Mouse (Mus musculus) heart, embryonic 16.5 days (tissue): ENCODE data around the gene Slc44a3. TPM values are rescaled to one million over a fixed set of nuclear protein-coding genes. Genes with fewer than 3 reads are reported as not detected.

Source experiments
- ATAC-seq: fragments of 200-750 bp; cut with Nextera tagmentation; replicated peaks from 2 replicates; pipeline ENCODE4 v1.8.0; 2017; ENCODE audit warnings: moderate number of reproducible peaks; ENCODE audit not compliant: insufficient read depth, low FRiP score; ENCODE audit errors: extremely low read depth
- H3K27ac ChIP-seq: fragments of 300-500 bp; sonication (generic); 2 replicates; pipeline ENCODE4 v1.5.1; 2014; ENCODE audit warnings: mild to moderate bottlenecking, low read length, control low read depth, moderate library complexity
- H3K27me3 ChIP-seq: fragments of 300-500 bp; sonication (generic); 2 replicates; pipeline ENCODE4 v1.6.1; 2014; ENCODE audit warnings: low read length, mixed read lengths; ENCODE audit not compliant: control insufficient read depth, insufficient read depth
- H3K36me3 ChIP-seq: fragments of 300-500 bp; sonication (generic); 2 replicates; pipeline ENCODE4 v1.6.1; 2014; ENCODE audit not compliant: control insufficient read depth, insufficient read depth
- H3K4me1 ChIP-seq: fragments of 300-500 bp; sonication (generic); 2 replicates; pipeline ENCODE4 v1.6.1; 2014; ENCODE audit warnings: low read length, mixed read lengths; ENCODE audit not compliant: control insufficient read depth, insufficient read depth
- H3K4me2 ChIP-seq: fragments of 300-500 bp; sonication (generic); 2 replicates; pipeline ENCODE4 v1.6.1; 2014; ENCODE audit warnings: low read depth, mild to moderate bottlenecking, control low read depth, low read length
- H3K4me3 ChIP-seq: fragments of 300-500 bp; sonication (generic); 2 replicates; pipeline ENCODE4 v1.5.1; 2014; ENCODE audit warnings: mild to moderate bottlenecking, control low read depth, low read length
- H3K9ac ChIP-seq: fragments of 300-500 bp; sonication (generic); 2 replicates; pipeline ENCODE4 v1.6.1; 2014; ENCODE audit warnings: low read length, control low read depth
- H3K9me3 ChIP-seq: fragments of 300-500 bp; sonication (generic); replicated peaks from 2 replicates; pipeline ENCODE4 v1.6.1; 2016; ENCODE audit warnings: low read length; ENCODE audit not compliant: control insufficient read depth
- WGBS: fragments of 180-500 bp; shearing (Covaris S2); extraction: QIAGEN DNeasy Blood & Tissue Kit; methylation state at CpG from one replicate; pipeline ENCODE4 v1.1.7; 2014; 5-methylcytosine and 5-hydroxymethylcytosine counted together
- polyA plus RNA-seq: library from polyadenylated mRNA; unstranded; fragments of >200 nt; fragmentation: Nextera tagmentation; extraction: Ambion mirVana; gene quantifications from 2 replicates; pipeline ENCODE4 v1.2.1, GENCODE M21; 2015

Slc44a3 gene
- polyA plus RNA-seq, 1 experiment from 2014 or later, result 1.2 TPM

DNA sequence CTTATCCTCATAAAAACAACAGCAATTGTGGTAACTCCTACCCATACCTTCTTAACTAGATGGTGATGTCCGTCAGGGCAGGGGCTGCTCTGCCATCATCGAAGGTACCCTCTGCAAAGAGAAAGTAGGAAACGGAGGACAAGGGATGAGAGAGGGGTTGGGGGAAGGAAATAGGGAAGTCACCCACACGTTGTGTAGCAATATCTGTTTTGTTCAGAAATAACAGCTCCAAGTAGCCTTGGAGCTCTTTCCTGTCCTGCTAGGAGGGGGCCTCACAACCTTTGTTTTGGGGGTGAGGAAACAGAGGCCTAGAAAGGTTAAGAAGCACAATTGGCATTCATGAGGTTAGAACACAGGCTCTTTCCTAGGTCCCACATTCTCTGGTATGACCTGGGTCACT, 39.3 kb upstream of the Slc44a3 start:
- no peak overlapping the region for H3K4me2 ChIP-seq
- H3K27me3 ChIP-seq, result no peaks in the 10 kb centered on the region
- no peak overlapping the region for H3K9ac ChIP-seq
- no peaks in the 10 kb centered on the region for H3K36me3 ChIP-seq
- H3K4me1 ChIP-seq, result no peaks in the 10 kb centered on the region
- no peak overlapping the region for H3K27ac ChIP-seq
- no peak for ATAC-seq
- 69% methylated on average over 4 of the region's 4 CpGs for whole genome bisulfite sequencing
- no peak overlapping the region for H3K4me3 ChIP-seq
- 0 out of 2 replicates have a peak, but pooled peaks cover 3% of the 10 kb centered on the region for H3K9me3 ChIP-seq

DNA sequence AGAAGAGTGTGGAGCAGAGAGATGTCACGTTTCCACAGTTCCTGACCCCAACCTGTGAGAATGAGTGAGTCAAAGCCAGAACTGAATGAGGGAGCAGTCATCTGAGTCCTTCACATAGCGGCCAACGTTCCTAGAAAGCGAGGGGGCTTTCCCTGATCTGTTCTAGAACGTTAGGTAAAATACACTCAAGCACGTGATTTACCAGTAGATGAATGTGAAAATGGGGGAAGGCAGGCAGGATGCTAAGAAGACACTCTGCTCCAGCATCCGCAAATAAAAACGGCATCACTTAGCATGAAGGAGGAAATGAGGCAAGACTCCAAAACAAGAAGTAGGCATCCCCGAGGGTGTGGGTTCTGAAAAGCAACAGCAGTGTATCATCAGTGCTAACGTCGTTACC, 38.4 kb upstream of the Slc44a3 start:
- Histone ChIP-seq H3K27me3 (no peaks in the 10 kb centered on the region), H3K9me3 (0 out of 2 replicates have a peak, but pooled peaks cover 3% of the 10 kb centered on the region), H3K27ac (no peak overlapping the region), H3K9ac (no peak overlapping the region), H3K4me1 (no peaks in the 10 kb centered on the region), H3K4me3 (no peak overlapping the region), H3K36me3 (no peaks in the 10 kb centered on the region), H3K4me2 (no peak overlapping the region)
- ATAC-seq, result no peak
- 81% methylated on average over 11 of the region's 11 CpGs for WGBS

DNA sequence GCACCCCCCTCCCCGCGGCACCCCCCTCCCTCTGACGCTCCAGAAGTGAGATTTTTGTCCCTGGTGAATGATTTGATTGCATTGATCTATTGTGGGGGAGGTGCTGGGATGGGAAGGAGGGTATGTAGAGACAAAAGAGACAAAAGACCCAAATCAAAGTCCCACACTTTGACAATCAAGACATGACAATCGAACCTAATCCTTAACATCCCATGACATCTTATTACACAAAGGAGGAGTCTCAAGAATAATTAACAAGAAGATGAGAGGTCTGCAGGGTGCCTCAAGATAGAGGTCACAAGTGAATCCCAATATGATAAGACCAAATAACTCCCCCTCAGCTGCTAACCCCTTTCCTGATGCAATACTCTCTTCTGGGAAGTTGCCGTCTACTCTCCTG, 37.6 kb upstream of the Slc44a3 start:
- Histone ChIP-seq H3K4me3 (no peak overlapping the region), H3K27me3 (no peaks in the 10 kb centered on the region), H3K36me3 (no peaks in the 10 kb centered on the region), H3K9me3 (0 out of 2 replicates have a peak, but pooled peaks cover 3% of the 10 kb centered on the region), H3K9ac (no peak overlapping the region), H3K4me2 (no peak overlapping the region), H3K4me1 (no peaks in the 10 kb centered on the region), H3K27ac (no peak overlapping the region)
- no peak for ATAC-seq
- 77% methylated on average over 5 of the region's 5 CpGs for WGBS

DNA sequence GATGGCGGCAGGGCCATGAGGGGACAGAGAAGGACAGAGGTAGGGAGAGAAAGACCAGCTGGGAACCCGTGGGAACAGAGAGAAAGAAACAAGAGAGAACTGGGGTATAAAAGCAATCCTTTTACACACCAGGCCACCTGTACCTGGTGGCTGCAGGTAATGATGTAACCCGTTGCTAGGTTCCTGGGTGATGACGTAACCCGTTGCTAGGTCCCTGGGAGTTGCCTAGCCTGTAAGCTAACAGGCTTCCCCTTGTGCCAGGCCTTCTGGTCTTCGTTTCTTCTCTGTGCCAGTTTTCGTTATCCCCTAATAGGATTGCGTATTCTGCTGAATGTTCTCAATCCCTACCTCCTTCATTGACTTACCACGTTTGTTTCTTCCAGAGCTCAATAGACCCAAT, 36.8 kb upstream of the Slc44a3 start:
- Histone ChIP-seq H3K27ac (no peak overlapping the region), H3K4me3 (no peak overlapping the region), H3K9ac (no peak overlapping the region), H3K4me2 (no peak overlapping the region), H3K9me3 (0 out of 2 replicates have a peak, but pooled peaks cover 3% of the 10 kb centered on the region), H3K36me3 (no peaks in the 10 kb centered on the region), H3K27me3 (no peaks in the 10 kb centered on the region), H3K4me1 (no peaks in the 10 kb centered on the region)
- 82% methylated on average over 9 of the region's 9 CpGs for WGBS
- ATAC-seq, result no peak

DNA sequence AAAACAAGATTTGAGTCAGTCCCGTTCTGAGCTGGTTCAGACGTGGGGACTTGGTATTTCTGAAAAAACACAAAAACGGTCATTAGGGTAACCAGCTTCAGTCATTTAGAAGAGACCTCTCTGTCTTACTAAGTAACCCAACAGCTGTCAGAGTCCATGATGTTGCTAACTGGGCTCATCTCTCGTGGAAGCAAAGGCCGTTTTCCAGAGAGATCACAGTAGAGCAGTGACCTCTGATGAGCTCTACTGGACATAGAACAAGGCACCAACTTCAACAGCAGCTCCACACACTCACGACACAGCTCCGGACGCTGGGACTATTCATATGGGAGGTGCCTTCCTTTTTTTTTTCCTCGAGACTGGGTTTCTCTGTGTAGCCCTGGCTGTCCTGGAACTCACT, 35.7 kb upstream of the Slc44a3 start:
- Histone ChIP-seq H3K9ac (no peak overlapping the region), H3K36me3 (no peaks in the 10 kb centered on the region), H3K4me1 (no peaks in the 10 kb centered on the region), H3K4me2 (no peak overlapping the region), H3K9me3 (0 out of 2 replicates have a peak, but pooled peaks cover 3% of the 10 kb centered on the region), H3K4me3 (no peak overlapping the region), H3K27me3 (no peaks in the 10 kb centered on the region), H3K27ac (no peak overlapping the region)
- 84% methylated on average over 9 of the region's 9 CpGs for WGBS
- ATAC-seq, result no peak

DNA sequence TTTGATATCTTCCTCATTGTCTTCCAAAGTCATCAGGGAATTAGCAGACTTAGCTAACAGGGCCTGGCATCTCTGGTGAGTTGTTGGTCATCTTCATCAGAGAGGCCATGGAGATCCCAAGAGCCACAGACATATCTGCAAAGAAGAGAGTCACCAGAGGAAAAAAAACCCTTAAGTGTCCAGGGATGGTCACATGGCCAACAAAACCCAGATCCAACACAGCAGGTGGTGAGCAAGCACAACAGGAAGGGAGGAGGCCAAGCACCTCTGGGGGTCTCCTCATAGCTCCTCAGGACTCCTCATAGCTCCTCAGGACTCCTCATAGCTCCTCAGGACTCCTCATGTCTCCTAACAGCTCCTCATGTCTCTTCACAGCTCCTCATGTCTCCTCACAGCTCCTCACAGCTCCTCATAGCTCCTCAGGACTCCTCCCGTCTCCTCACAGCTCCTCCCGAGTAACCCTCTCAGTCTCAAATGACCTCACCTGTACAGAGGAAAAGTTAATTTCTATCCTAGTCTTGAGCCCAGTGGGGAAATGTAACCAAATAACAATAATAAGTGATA, 35.2 kb upstream of the Slc44a3 start:
- H3K27ac ChIP-seq, result no peak overlapping the region
- H3K4me2 ChIP-seq, result no peak overlapping the region
- WGBS, result 86% methylated on average over 2 of the region's 2 CpGs
- 0 out of 2 replicates have a peak, but pooled peaks cover under 1% of the 10 kb centered on the region for H3K9me3 ChIP-seq
- no peaks in the 10 kb centered on the region for H3K27me3 ChIP-seq
- ATAC-seq, result no peak
- no peak overlapping the region for H3K4me3 ChIP-seq
- H3K4me1 ChIP-seq, result no peaks in the 10 kb centered on the region
- no peaks in the 10 kb centered on the region for H3K36me3 ChIP-seq
- no peak overlapping the region for H3K9ac ChIP-seq

DNA sequence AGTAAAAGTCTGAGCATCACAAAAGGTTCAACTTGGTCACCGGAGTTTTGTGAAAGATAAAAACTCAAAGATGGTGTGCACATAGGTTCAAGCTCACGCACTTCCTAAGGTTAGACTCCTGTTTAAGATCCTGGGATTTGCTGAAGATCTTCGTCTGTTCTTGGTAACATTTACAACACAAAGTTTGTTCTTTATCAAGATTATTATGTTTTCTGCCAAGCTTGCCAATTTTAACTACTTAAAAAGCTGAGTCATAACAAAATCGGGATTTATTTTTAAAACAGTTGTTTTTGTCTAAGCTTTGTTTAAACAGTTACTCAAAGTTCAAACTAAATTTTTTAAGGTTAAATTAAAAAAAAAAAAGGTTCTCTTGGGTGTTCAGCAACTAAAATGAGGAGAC, 34.7 kb upstream of the Slc44a3 start:
- no peaks in the 10 kb centered on the region for H3K36me3 ChIP-seq
- no peak overlapping the region for H3K4me2 ChIP-seq
- no peak overlapping the region for H3K4me3 ChIP-seq
- no peaks in the 10 kb centered on the region for H3K9me3 ChIP-seq
- H3K27me3 ChIP-seq, result no peaks in the 10 kb centered on the region
- 71% methylated on average over 4 of the region's 4 CpGs for WGBS
- H3K4me1 ChIP-seq, result no peaks in the 10 kb centered on the region
- H3K27ac ChIP-seq, result no peak overlapping the region
- ATAC-seq, result no peak
- no peak overlapping the region for H3K9ac ChIP-seq

DNA sequence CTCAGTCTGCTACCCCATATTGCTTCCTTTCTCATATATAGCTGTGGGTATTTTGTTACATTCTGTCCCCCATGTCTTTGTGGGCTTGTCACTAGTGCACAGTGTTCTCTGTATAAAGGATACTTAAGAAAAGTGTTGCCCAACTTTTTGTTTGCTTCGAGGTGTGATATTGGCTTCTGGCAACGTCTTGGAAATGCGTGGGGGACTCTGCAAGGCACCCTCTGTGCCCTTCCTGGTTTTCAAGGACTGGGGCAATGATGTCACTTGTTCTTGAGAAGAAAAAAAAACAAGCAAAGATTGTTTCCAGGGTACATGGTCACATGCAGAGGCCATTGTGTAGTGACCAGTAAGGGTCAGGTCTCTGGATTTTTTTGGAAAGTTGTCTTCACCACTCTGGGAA, 29.6 kb upstream of the Slc44a3 start:
- no peaks in the 10 kb centered on the region for H3K36me3 ChIP-seq
- H3K27me3 ChIP-seq, result no peaks in the 10 kb centered on the region
- no peaks in the 10 kb centered on the region for H3K9me3 ChIP-seq
- ATAC-seq, result no peak
- no peaks in the 10 kb centered on the region for H3K4me1 ChIP-seq
- no peak overlapping the region for H3K4me3 ChIP-seq
- H3K9ac ChIP-seq, result no peak overlapping the region
- no peak overlapping the region for H3K27ac ChIP-seq
- WGBS, result 65% methylated on average over 3 of the region's 3 CpGs
- no peak overlapping the region for H3K4me2 ChIP-seq

DNA sequence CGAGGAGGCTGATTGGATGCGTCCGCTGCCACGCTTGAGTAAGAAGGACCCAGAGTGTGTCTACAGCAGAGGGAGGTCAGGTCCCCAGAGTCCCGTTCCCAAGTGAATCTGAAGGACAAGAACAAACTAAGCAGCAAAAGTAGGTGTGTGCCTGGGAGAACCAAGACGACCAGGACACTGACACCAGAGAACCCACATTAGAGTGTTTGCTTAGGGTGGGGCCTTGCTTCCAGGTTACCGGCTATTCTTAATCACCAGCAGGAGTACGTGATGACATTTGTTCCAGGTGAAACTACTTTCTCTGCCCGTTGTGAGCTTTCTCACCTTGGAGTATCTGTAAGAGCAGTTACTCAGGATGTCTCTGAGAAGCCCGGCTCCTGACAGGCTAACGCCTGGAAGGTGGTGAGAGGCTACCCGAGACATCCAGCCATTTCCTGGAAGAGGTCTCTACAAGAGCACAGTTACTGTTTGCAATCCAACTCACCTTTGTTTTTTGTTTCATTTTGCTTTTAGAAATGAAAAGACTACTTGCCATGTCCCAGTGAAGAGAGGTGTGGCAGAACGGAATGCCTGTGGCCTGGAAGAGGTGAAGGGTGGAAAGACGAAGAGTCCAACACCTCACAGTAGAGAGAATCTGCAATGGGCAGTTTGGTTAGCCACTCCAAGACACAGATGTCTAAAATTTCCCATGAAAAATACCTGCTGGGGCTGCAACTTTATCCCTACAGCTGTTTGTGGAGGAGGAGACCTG, 28.1 kb upstream of the Slc44a3 start:
- H3K36me3 ChIP-seq, result no peaks in the 10 kb centered on the region
- H3K4me1 ChIP-seq, result no peaks in the 10 kb centered on the region
- H3K4me2 ChIP-seq, result no peak overlapping the region
- H3K9ac ChIP-seq, result no peak overlapping the region
- no peak overlapping the region for H3K4me3 ChIP-seq
- no peaks in the 10 kb centered on the region for H3K9me3 ChIP-seq
- ATAC-seq, result no peak
- no peaks in the 10 kb centered on the region for H3K27me3 ChIP-seq
- H3K27ac ChIP-seq, result no peak overlapping the region
- WGBS, result 77% methylated on average over 14 of the region's 14 CpGs
